Mouse (Mus musculus): ENCODE results near the gene Olfr123.

The Olfr123 gene

GRCm38 (mm10) chr17:37793229-37793628 lies at the start of gene Olfr123:
Olfr123 (plus strand) TSS chr17:37793529.
- no peak for DNase-seq (ENCODE audit: low read depth, low spot score)

- no peak for DNase-seq (ENCODE audit: low read depth, low spot score)
These were observed 25.0 kb upstream of the Olfr123 start, which contains the start of gene Olfr122 for GRCm38 (mm10) chr17:37768307-37768706. Olfr122 (plus strand) TSS chr17:37768607.

GRCm38 (mm10) chr17:37799588-37799987 lies 6.3 kb downstream of the Olfr123 start, which contains the start of gene Olfr124:
Olfr124 (plus strand) TSS chr17:37799888.
- no peak for DNase-seq (ENCODE audit: low read depth, low spot score)

- DNase-seq (ENCODE audit: low read depth, low spot score), result no peak
These were observed 39.3 kb downstream of the Olfr123 start, which contains the start of gene Olfr125 for GRCm38 (mm10) chr17:37832649-37833048. Olfr125 (plus strand) TSS chr17:37832949.

GRCm38 (mm10) chr17:37847183-37847582 lies 53.9 kb downstream of the Olfr123 start, which contains the start of gene Olfr126:
Olfr126 (plus strand) TSS chr17:37847483.
- no peak for DNase-seq (ENCODE audit: low read depth, low spot score)

Data from telencephalon, adult 2 months (tissue).